31 mouse cellular contexts compared by ENCODE assay signal in the genomic region with DNA sequence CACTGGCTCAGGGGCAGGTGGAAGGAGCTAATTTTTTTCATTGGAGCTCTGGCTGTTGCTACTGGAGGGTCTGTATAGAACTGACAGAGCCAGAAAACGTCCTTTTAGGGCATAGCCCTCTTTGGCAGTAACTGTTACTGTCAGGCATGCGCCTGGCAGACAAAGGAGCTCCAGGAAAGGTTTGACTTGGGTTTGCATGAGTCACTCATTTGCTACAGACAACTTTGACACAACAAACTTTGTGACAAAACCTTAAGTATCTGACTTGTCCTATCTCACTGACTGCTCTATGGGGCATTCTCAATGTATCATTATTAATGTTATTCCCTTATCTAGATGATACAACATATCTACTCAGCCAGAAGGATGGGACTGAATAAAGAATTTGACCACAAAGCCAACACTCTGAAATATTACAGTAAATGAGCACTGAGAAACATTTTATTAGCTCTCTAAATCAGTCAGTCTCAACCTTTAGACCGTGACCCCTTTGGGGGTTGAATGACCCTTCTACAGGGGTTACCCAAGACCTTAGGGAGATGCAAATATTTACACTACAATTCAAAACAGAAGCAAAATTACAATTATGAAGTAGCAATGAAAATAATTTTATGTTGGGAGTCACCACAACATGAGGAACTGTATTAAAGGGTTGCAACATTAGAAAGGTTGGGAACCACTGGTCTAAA. TPM values are rescaled to one million over a fixed set of nuclear protein-coding genes. Genes with fewer than 3 reads are reported as not detected.
DNase-seq lines count a peak whose midpoint lies in the region; ATAC-seq and TF ChIP-seq lines count a peak whose summit lies in the region.
"Had no signal": no experiment of that assay in that cellular context is flagged by ENCODE, and none has a peak within 500 bp of the region (broad histone marks: within the 10 kb centered on the region; RNA-seq: fewer than 3 reads in every experiment).

No protein-coding gene starts in this region.

- no peak overlapping the region for H3K27ac ChIP-seq in intestine, embryonic 14.5 days (ENCODE audit: low read depth)
- H3K27ac ChIP-seq in intestine, postnatal 0 days (ENCODE audit: low read depth, low read length) = no peak overlapping the region
- H3K27ac ChIP-seq in liver, embryonic 13.5 days = peak overlapping the region; percentile 36
- H3K27ac ChIP-seq: embryonic facial prominence, embryonic 13.5 days; forebrain, embryonic 10.5 days; forebrain, embryonic 15.5 days; heart, embryonic 10.5 days; hindbrain, embryonic 13.5 days; layer of hippocampus, adult 2 months; lung, embryonic 15.5 days had no signal

- H3K9me3 ChIP-seq in intestine, embryonic 14.5 days (ENCODE audit: control insufficient read depth, low read length) = no peaks in the 10 kb centered on the region
- H3K9me3 ChIP-seq in intestine, postnatal 0 days (ENCODE audit: control insufficient read depth) = no peaks in the 10 kb centered on the region
- H3K9me3 ChIP-seq in liver, embryonic 13.5 days (replicated peaks) = no peaks in the 10 kb centered on the region
- H3K9me3 ChIP-seq: embryonic facial prominence, embryonic 13.5 days; forebrain, embryonic 10.5 days; forebrain, embryonic 15.5 days; heart, embryonic 10.5 days; hindbrain, embryonic 13.5 days; lung, embryonic 15.5 days; megakaryocyte, embryonic 14.5 days; neural tube, embryonic 15.5 days had no signal

- no peak for TF ChIP-seq CTCF in intestine, postnatal 0 days (IDR thresholded peaks at IDR 0.05; ENCODE audit: low read depth)

- H3K27me3 ChIP-seq in intestine, embryonic 14.5 days (replicated peaks; ENCODE audit: control insufficient read depth, insufficient read depth, low read length) = no peaks in the 10 kb centered on the region
- H3K27me3 ChIP-seq in intestine, postnatal 0 days (replicated peaks; ENCODE audit: control insufficient read depth, insufficient read depth, low read length) = no peaks in the 10 kb centered on the region
- no peaks in the 10 kb centered on the region for H3K27me3 ChIP-seq in liver, embryonic 13.5 days
- H3K27me3 ChIP-seq: embryonic facial prominence, embryonic 13.5 days; forebrain, embryonic 15.5 days; hindbrain, embryonic 13.5 days; lung, embryonic 15.5 days; neural tube, embryonic 15.5 days had no signal

- DNase-seq in intestine, embryonic 14.5 days (ENCODE audit: low spot score) = peak; percentile 24
- DNase-seq in 416B (ENCODE audit: low read depth) = peak; percentile 72
- DNase-seq in liver, embryonic 13.5 days = no peak
- DNase-seq in adrenal gland, adult (ENCODE audit: inconsistent age in 2 of 2, low spot score in 1 of 2) = no peak
- DNase-seq in lung, postnatal 10 days = no peak
- DNase-seq: adrenal gland, postnatal 25 days; cerebellum, adult 18-20 months; cerebellum, postnatal 10 days; gastrocnemius, postnatal 25 days; heart, adult 11 months; heart, postnatal 36 days; kidney, adult 11 months; kidney, postnatal 36 days; left cerebral cortex, postnatal 4 days; lung, postnatal 36 days; midbrain, embryonic 14.5 days; retina, postnatal 1 day; right cerebral cortex, postnatal 14 days; thymus, postnatal 14 days had no signal

- 81% methylated on average over 3 of the region's 3 CpGs for WGBS in intestine, embryonic 14.5 days
- WGBS in intestine, postnatal 0 days = 76% methylated on average over 3 of the region's 3 CpGs
- WGBS in liver, embryonic 13.5 days (ENCODE audit: insufficient replicate concordance) = 70% methylated on average over 3 of the region's 3 CpGs

- ATAC-seq in intestine, embryonic 14.5 days (replicated peaks; ENCODE audit: low FRiP score, low TSS enrichment, low read depth) = no peak
- ATAC-seq in intestine, postnatal 0 days = no peak
- ATAC-seq in liver, embryonic 13.5 days (ENCODE audit: low read depth) = 0 out of 2 replicates have a peak, but pooled peaks have one; percentile 20
- ATAC-seq in megakaryocyte-erythroid progenitor cell, adult 5-6 weeks (replicated peaks; ENCODE audit: low FRiP score, low TSS enrichment, poor library complexity, severe bottlenecking) = peak; percentile 26; the same call in 1 of the 2 replicates
- ATAC-seq: CD4-positive, CD25-positive, alpha-beta regulatory T cell, adult 4 months; forebrain, embryonic 15.5 days had no signal

- no peak overlapping the region for H3K4me3 ChIP-seq in intestine, embryonic 14.5 days (ENCODE audit: low read depth, low read length)
- no peak overlapping the region for H3K4me3 ChIP-seq in intestine, postnatal 0 days (ENCODE audit: low read depth, low read length)
- H3K4me3 ChIP-seq in liver, embryonic 13.5 days (replicated peaks) = no peak overlapping the region
- H3K4me3 ChIP-seq: embryonic facial prominence, embryonic 13.5 days; forebrain, embryonic 10.5 days; forebrain, embryonic 15.5 days; heart, embryonic 10.5 days; hindbrain, embryonic 13.5 days; layer of hippocampus, adult 2 months; lung, embryonic 15.5 days; megakaryocyte, embryonic 14.5 days; neural tube, embryonic 15.5 days had no signal

- H3K4me1 ChIP-seq in intestine, embryonic 14.5 days (replicated peaks; ENCODE audit: control insufficient read depth, insufficient read depth, low read length) = peaks cover 1% of the 10 kb centered on the region; the same call in 1 of the 2 replicates
- H3K4me1 ChIP-seq in intestine, postnatal 0 days (replicated peaks; ENCODE audit: control insufficient read depth, insufficient read depth, low read length) = no peaks in the 10 kb centered on the region
- peaks cover 21% of the 10 kb centered on the region for H3K4me1 ChIP-seq in liver, embryonic 13.5 days (replicated peaks)
- H3K4me1 ChIP-seq: forebrain, embryonic 10.5 days; forebrain, embryonic 15.5 days; hindbrain, embryonic 13.5 days had no signal

- H3K4me2 ChIP-seq in intestine, embryonic 14.5 days (ENCODE audit: low read length) = no peak overlapping the region
- no peak overlapping the region for H3K4me2 ChIP-seq in intestine, postnatal 0 days (replicated peaks; ENCODE audit: low read depth)
- no peak overlapping the region for H3K4me2 ChIP-seq in liver, embryonic 13.5 days
- H3K4me2 ChIP-seq: embryonic facial prominence, embryonic 13.5 days; forebrain, embryonic 15.5 days; hindbrain, embryonic 13.5 days; lung, embryonic 15.5 days; neural tube, embryonic 15.5 days had no signal

- peaks cover 16% of the 10 kb centered on the region for H3K36me3 ChIP-seq in intestine, embryonic 14.5 days (ENCODE audit: control insufficient read depth, insufficient read depth, low read length)
- 0 out of 2 replicates have a peak, but pooled peaks cover 6% of the 10 kb centered on the region for H3K36me3 ChIP-seq in intestine, postnatal 0 days (ENCODE audit: control insufficient read depth, insufficient read depth)
- peaks cover 15% of the 10 kb centered on the region for H3K36me3 ChIP-seq in liver, embryonic 13.5 days

- no peak overlapping the region for H3K9ac ChIP-seq in intestine, embryonic 14.5 days (ENCODE audit: low read length)
- H3K9ac ChIP-seq in intestine, postnatal 0 days (ENCODE audit: low read depth, low read length) = no peak overlapping the region
- no peak overlapping the region for H3K9ac ChIP-seq in liver, embryonic 13.5 days
- H3K9ac ChIP-seq: embryonic facial prominence, embryonic 13.5 days; forebrain, embryonic 15.5 days; hindbrain, embryonic 13.5 days; lung, embryonic 15.5 days; neural tube, embryonic 15.5 days had no signal

RNA-seq across cellular contexts. Expression of a gene that starts 25.5 kb away (rescaled TPM):
- 25.6 and 30.0 TPM in 2 replicates for polyA plus RNA-seq in intestine, embryonic 14.5 days (2014; fragmentation: Nextera tagmentation; extraction: Ambion mirVana)
- 10.2 and 10.6 TPM in 2 replicates for polyA plus RNA-seq in intestine, postnatal 0 days (2015; fragmentation: Nextera tagmentation; extraction: Ambion mirVana)
- 11.3 and 16.2 TPM in 2 replicates for polyA plus RNA-seq in liver, embryonic 13.5 days (2015; fragmentation: Nextera tagmentation; extraction: Ambion mirVana)
- total RNA-seq in megakaryocyte-erythroid progenitor cell, adult 5-6 weeks (2014; fragmentation: Nextera tagmentation) = 17.7 and 21.1 TPM in 2 replicates
- 10.6 and 15.6 TPM in 2 replicates for total RNA-seq in megakaryocyte-erythroid progenitor cell, adult 5-6 weeks (2017)

RNA-seq across cellular contexts. Expression of a gene that starts 25.7 kb away (rescaled TPM):
- 5.0 and 5.1 TPM in 2 replicates for polyA plus RNA-seq in intestine, embryonic 14.5 days (2014; fragmentation: Nextera tagmentation; extraction: Ambion mirVana)
- 2.2 and 2.5 TPM in 2 replicates for polyA plus RNA-seq in intestine, postnatal 0 days (2015; fragmentation: Nextera tagmentation; extraction: Ambion mirVana)
- polyA plus RNA-seq in liver, embryonic 13.5 days (2015; fragmentation: Nextera tagmentation; extraction: Ambion mirVana) = 2.4 and 3.0 TPM in 2 replicates
- 9.2 and 9.6 TPM in 2 replicates for total RNA-seq in megakaryocyte-erythroid progenitor cell, adult 5-6 weeks (2014; fragmentation: Nextera tagmentation)
- 2.9 and 3.8 TPM in 2 replicates for total RNA-seq in megakaryocyte-erythroid progenitor cell, adult 5-6 weeks (2017)

Comparison
In these comparisons a context has a peak if more than half of its experiments do, and no peak if none do; other contexts are left out.
1. ATAC-seq: peak in liver, embryonic 13.5 days (single experiment) and megakaryocyte-erythroid progenitor cell, adult 5-6 weeks (single experiment); none in intestine, embryonic 14.5 days (single experiment) and intestine, postnatal 0 days (single experiment).
2. DNase-seq: peak in intestine, embryonic 14.5 days (single experiment) and 416B (single experiment); none in liver, embryonic 13.5 days (single experiment), adrenal gland, adult (0 of 2) and lung, postnatal 10 days (single experiment).